ENCODE assay signal across 8 mouse cellular contexts in the genomic region with DNA sequence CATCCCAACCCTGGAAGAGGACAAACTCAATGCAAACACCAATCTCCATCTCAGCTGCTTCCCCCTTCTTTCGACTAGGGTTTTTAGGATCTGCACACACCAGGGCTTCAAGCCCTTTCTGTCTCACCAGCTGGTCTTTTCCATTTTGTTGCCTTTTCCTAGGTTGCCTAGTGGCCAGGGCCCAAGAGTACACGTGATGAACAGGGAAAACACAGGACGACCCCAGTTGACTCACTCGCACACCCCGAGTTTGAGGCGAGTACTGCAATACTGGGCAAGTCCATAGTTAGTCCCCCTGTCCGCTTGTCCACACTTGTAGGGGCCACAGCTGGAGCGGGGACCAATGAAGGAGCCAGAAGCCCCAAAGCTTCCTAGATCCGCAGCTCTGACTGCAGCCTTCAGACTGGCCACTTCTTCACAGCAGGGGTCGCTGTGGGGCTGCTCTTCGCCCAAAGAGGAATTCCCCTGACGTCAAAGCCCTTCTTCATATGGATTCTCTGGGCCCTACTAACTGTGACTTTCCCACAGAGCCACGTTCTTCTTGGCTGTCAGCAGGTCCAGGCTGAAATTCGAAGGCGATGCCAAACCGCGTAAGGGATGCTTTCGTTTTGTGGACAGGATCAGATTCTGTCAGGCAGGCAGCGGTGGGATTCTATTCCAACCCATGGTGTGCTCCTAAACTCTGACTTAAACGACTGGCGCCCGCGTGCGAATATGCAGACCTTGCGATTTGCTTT. TPM values are rescaled to one million over a fixed set of nuclear protein-coding genes. Genes with fewer than 3 reads are reported as not detected.
DNase-seq lines count a peak whose midpoint lies in the region; ATAC-seq and TF ChIP-seq lines count a peak whose summit lies in the region.
"Not testable (repeated sequence)": the region's sequence is repeated elsewhere in the genome, so short reads cannot be mapped to it uniquely, and the experiment has no call there.

TSS of gene D13Ertd608e (plus strand) at position 687 of the 737 bp plus-strand sequence.

- H3K9me3 ChIP-seq in ES-Bruce4 (replicated peaks; ENCODE audit: control insufficient read depth, insufficient read depth, low read length, poor library complexity, severe bottlenecking); forebrain, embryonic 16.5 days (ENCODE audit: control insufficient read depth, low read length); hindbrain, embryonic 10.5 days; stomach, embryonic 14.5 days (ENCODE audit: control insufficient read depth, low read depth, low read length): not testable (repeated sequence)

- 10% methylated on average over 19 of the region's 25 CpGs for WGBS in cerebellum, adult 2 months
- WGBS in forebrain, embryonic 16.5 days = 16% methylated on average over 17 of the region's 25 CpGs
- WGBS in hindbrain, embryonic 10.5 days = 13% methylated on average over 19 of the region's 25 CpGs
- 13% methylated on average over 18 of the region's 25 CpGs for WGBS in stomach, embryonic 14.5 days

- H3K4me3 ChIP-seq in ES-Bruce4 (ENCODE audit: low read depth, low read length); cerebellum, adult 2 months (replicated peaks; ENCODE audit: insufficient read depth, low read depth, low read length); stomach, embryonic 14.5 days (ENCODE audit: low read depth, low read length): not testable (repeated sequence)
- peak within 1 kb of the TSS; percentile 19 for H3K4me3 ChIP-seq in forebrain, embryonic 16.5 days (replicated peaks; ENCODE audit: low read length)
- H3K4me3 ChIP-seq in hindbrain, embryonic 10.5 days = peak within 1 kb of the TSS; percentile 39

- H3K27me3 ChIP-seq in ES-Bruce4 (ENCODE audit: control insufficient read depth, insufficient read depth, low read length, poor library complexity, severe bottlenecking); cerebellum, adult 2 months (ENCODE audit: control insufficient read depth, insufficient read depth, low read length); forebrain, embryonic 16.5 days (replicated peaks; ENCODE audit: control insufficient read depth, insufficient read depth, low read length); stomach, embryonic 14.5 days (ENCODE audit: control insufficient read depth, insufficient read depth, low read length): not testable (repeated sequence)
- H3K27me3 ChIP-seq in hindbrain, embryonic 10.5 days (ENCODE audit: insufficient read depth, poor library complexity, severe bottlenecking) = peaks cover 14% of the 10 kb centered on the region

- H3K27ac ChIP-seq in ES-Bruce4 (ENCODE audit: insufficient read depth, low read length); cerebellum, adult 2 months (ENCODE audit: insufficient read depth, low read length); forebrain, embryonic 16.5 days (ENCODE audit: low read length); hindbrain, embryonic 10.5 days; stomach, embryonic 14.5 days (ENCODE audit: low read length): not testable (repeated sequence)

- peak; percentile 28 for TF ChIP-seq CTCF in ES-Bruce4 (IDR thresholded peaks at IDR 0.05; ENCODE audit: low read depth, low read length)
- not testable (repeated sequence) for TF ChIP-seq CTCF in cerebellum, adult 2 months (IDR thresholded peaks at IDR 0.05; ENCODE audit: borderline replicate concordance, insufficient read depth, low read depth, low read length)

- TF ChIP-seq EP300 in ES-Bruce4 (IDR thresholded peaks at IDR 0.05; ENCODE audit: insufficient read depth, low read depth, low read length) = not testable (repeated sequence)

- peak; percentile 15 to 28 for DNase-seq in cerebellum, adult 2 months
- DNase-seq in hindbrain, embryonic 10.5 days (ENCODE audit: low spot score) = peak; percentile 43
- DNase-seq in kidney, postnatal 4 days = peak; percentile 61 to 69
- peak; percentile 11 to 24 for DNase-seq in lung, adult 18-20 months
- DNase-seq in natural killer cell, adult 2 months (ENCODE audit: low spot score in 2 of 2) = peak; percentile 32 to 48

- not testable (repeated sequence) for H3K36me3 ChIP-seq in ES-Bruce4 (ENCODE audit: control insufficient read depth, insufficient read depth, low read length, poor library complexity, severe bottlenecking); forebrain, embryonic 16.5 days (ENCODE audit: control insufficient read depth, insufficient read depth); hindbrain, embryonic 10.5 days; stomach, embryonic 14.5 days (ENCODE audit: control insufficient read depth, insufficient read depth, low read length)

- not testable (repeated sequence) for H3K4me1 ChIP-seq in ES-Bruce4 (ENCODE audit: control insufficient read depth, insufficient read depth, low read length); cerebellum, adult 2 months (ENCODE audit: control insufficient read depth, insufficient read depth, low read length); forebrain, embryonic 16.5 days (replicated peaks; ENCODE audit: control insufficient read depth, insufficient read depth, low read length); hindbrain, embryonic 10.5 days (replicated peaks); stomach, embryonic 14.5 days (ENCODE audit: control insufficient read depth, insufficient read depth, low read length)

- ATAC-seq in forebrain, embryonic 16.5 days = peak; percentile 49
- peak; percentile 67; the same call in 1 of the 2 replicates for ATAC-seq in stomach, embryonic 14.5 days (ENCODE audit: insufficient number of reproducible peaks, insufficient read depth, low FRiP score, low read depth)

- not testable (repeated sequence) for TF ChIP-seq POLR2A in ES-Bruce4 (IDR thresholded peaks at IDR 0.05; ENCODE audit: insufficient read depth, low read length); cerebellum, adult 2 months (IDR thresholded peaks at IDR 0.05; ENCODE audit: borderline replicate concordance, insufficient read depth, low read length)

- H3K9ac ChIP-seq in ES-Bruce4 (ENCODE audit: low read depth, poor library complexity, severe bottlenecking); forebrain, embryonic 16.5 days (replicated peaks; ENCODE audit: low read depth, low read length); stomach, embryonic 14.5 days (replicated peaks; ENCODE audit: low read depth, low read length): not testable (repeated sequence)

- peak within 1 kb of the TSS; percentile 36 for H3K4me2 ChIP-seq in forebrain, embryonic 16.5 days (ENCODE audit: low read length)
- not testable (repeated sequence) for H3K4me2 ChIP-seq in stomach, embryonic 14.5 days (replicated peaks; ENCODE audit: low read depth, low read length)

RNA-seq across cellular contexts. Expression of gene D13Ertd608e, which starts in this region (rescaled TPM):
- not detected in 2 replicates for polyA plus RNA-seq in ES-Bruce4 (2011; ENCODE audit: insufficient read depth, insufficient read length, low read depth, missing spikeins)
- polyA plus RNA-seq in cerebellum, adult 2 months (2012; rRNA removed) = not detected in 2 replicates
- not detected in 2 replicates for polyA plus RNA-seq in forebrain, embryonic 16.5 days (2015; fragmentation: Nextera tagmentation; extraction: Ambion mirVana)
- not detected in 2 replicates for polyA plus RNA-seq in hindbrain, embryonic 10.5 days (2016; fragmentation: Nextera tagmentation; extraction: Ambion mirVana)
- not detected in 2 replicates for polyA plus RNA-seq in stomach, embryonic 14.5 days (2014; fragmentation: Nextera tagmentation; extraction: Ambion mirVana)

Comparison
In these comparisons a context has a peak if more than half of its experiments do, and no peak if none do; other contexts are left out.
1. Peak in DNase-seq in cerebellum, adult 2 months; RNA of the gene not detected or under 1 TPM.
2. Peak in ATAC-seq, H3K4me3 ChIP-seq and H3K4me2 ChIP-seq in forebrain, embryonic 16.5 days; RNA of the gene not detected or under 1 TPM.
3. Peak in DNase-seq and H3K4me3 ChIP-seq in hindbrain, embryonic 10.5 days; RNA of the gene not detected or under 1 TPM.
4. Peak in ATAC-seq in stomach, embryonic 14.5 days; RNA of the gene not detected or under 1 TPM.